ENCODE assay signal across 8 mouse cellular contexts in genomic region chr10:39291134-39291746, GRCm38 (mm10).
DNase-seq lines count a peak whose midpoint lies in the region; ATAC-seq and TF ChIP-seq lines count a peak whose summit lies in the region.
"Had no signal": no experiment of that assay in that cellular context is flagged by ENCODE, and none has a peak within 500 bp of the region (broad histone marks: within the 10 kb centered on the region; RNA-seq: fewer than 3 reads in every experiment).

No protein-coding gene starts in this region.

- H3K9ac ChIP-seq in hindbrain, postnatal 0 days (replicated peaks; ENCODE audit: low read length) = no peak overlapping the region
- no peak overlapping the region for H3K9ac ChIP-seq in limb, embryonic 12.5 days (replicated peaks)
- H3K9ac ChIP-seq: liver, embryonic 15.5 days had no signal

- H3K36me3 ChIP-seq in hindbrain, postnatal 0 days (ENCODE audit: insufficient read depth, low read length) = no peaks in the 10 kb centered on the region
- H3K36me3 ChIP-seq in limb, embryonic 12.5 days = no peaks in the 10 kb centered on the region
- H3K36me3 ChIP-seq: liver, embryonic 15.5 days had no signal

- H3K27me3 ChIP-seq in hindbrain, postnatal 0 days (ENCODE audit: insufficient read depth, low read length) = no peaks in the 10 kb centered on the region
- H3K27me3 ChIP-seq in limb, embryonic 12.5 days = no peaks in the 10 kb centered on the region
- H3K27me3 ChIP-seq: liver, embryonic 15.5 days had no signal

- 28% methylated on average over 8 of the region's 8 CpGs for WGBS in hindbrain, postnatal 0 days
- WGBS in limb, embryonic 12.5 days = 57% methylated on average over 8 of the region's 8 CpGs

- no peaks in the 10 kb centered on the region for H3K9me3 ChIP-seq in hindbrain, postnatal 0 days (ENCODE audit: low read length)
- H3K9me3 ChIP-seq in limb, embryonic 12.5 days = 0 out of 2 replicates have a peak, but pooled peaks cover 5% of the 10 kb centered on the region
- H3K9me3 ChIP-seq: liver, embryonic 15.5 days had no signal

- peak overlapping the region; percentile 28; the same call in 1 of the 2 replicates for H3K4me2 ChIP-seq in hindbrain, postnatal 0 days (ENCODE audit: low read depth, low read length)
- H3K4me2 ChIP-seq in limb, embryonic 12.5 days = no peak overlapping the region
- H3K4me2 ChIP-seq: liver, embryonic 15.5 days had no signal

- no peak for TF ChIP-seq CTCF in hindbrain, postnatal 0 days (IDR thresholded peaks at IDR 0.05; ENCODE audit: low read depth)

- H3K4me3 ChIP-seq in hindbrain, postnatal 0 days (ENCODE audit: low read length) = no peak overlapping the region
- H3K4me3 ChIP-seq in limb, embryonic 12.5 days (replicated peaks) = no peak overlapping the region
- H3K4me3 ChIP-seq: liver, embryonic 15.5 days had no signal

- DNase-seq in adrenal gland, postnatal 14 days = peak; percentile 65
- DNase-seq in cerebellum, adult 8-10 months = peak; percentile 27
- DNase-seq in gastrocnemius, postnatal 10 days = peak; percentile 57
- DNase-seq in hindbrain, postnatal 0 days (ENCODE audit: low spot score) = peak; percentile 88
- peak; percentile 42 for DNase-seq in ovary, postnatal 14 days (ENCODE audit: low spot score)
- DNase-seq in thymus, adult 18-20 months = no peak

- H3K27ac ChIP-seq in hindbrain, postnatal 0 days = peak overlapping the region; percentile 74
- 0 out of 2 replicates have a peak overlapping the region, but pooled peaks have one; percentile 29 for H3K27ac ChIP-seq in limb, embryonic 12.5 days
- H3K27ac ChIP-seq: liver, embryonic 15.5 days had no signal

- ATAC-seq in hindbrain, postnatal 0 days = peak; percentile 66
- ATAC-seq in limb, embryonic 12.5 days (ENCODE audit: insufficient number of reproducible peaks, insufficient read depth, low FRiP score, low TSS enrichment, low read depth) = no peak

- peaks cover 25% of the 10 kb centered on the region for H3K4me1 ChIP-seq in hindbrain, postnatal 0 days (ENCODE audit: insufficient read depth, low read length)
- peaks cover 31% of the 10 kb centered on the region for H3K4me1 ChIP-seq in limb, embryonic 12.5 days (replicated peaks)
- H3K4me1 ChIP-seq: liver, embryonic 15.5 days had no signal

Comparison
In these comparisons a context has a peak if more than half of its experiments do, and no peak if none do; other contexts are left out.
1. DNase-seq: peak in adrenal gland, postnatal 14 days (single experiment), cerebellum, adult 8-10 months (single experiment), gastrocnemius, postnatal 10 days (single experiment), hindbrain, postnatal 0 days (single experiment) and ovary, postnatal 14 days (single experiment); none in thymus, adult 18-20 months (0 of 2).